Mouse (Mus musculus): Measurements from ENCODE around the gene Dynlrb1. TPM values are rescaled to one million over a fixed set of nuclear protein-coding genes. Genes with fewer than 3 reads are reported as not detected.

The Dynlrb1 gene
- 100 to 1,000 TPM; 143 to 184 (median 165) TPM for total RNA-seq (2022)

GRCm38 (mm10) chr2:155236362-155236992 is at the start of gene Dynlrb1:
TSS of gene Dynlrb1 (plus strand) at chr2:155236533.
- peak; percentile 99 for DNase-seq (ENCODE audit: low spot score)

DNA sequence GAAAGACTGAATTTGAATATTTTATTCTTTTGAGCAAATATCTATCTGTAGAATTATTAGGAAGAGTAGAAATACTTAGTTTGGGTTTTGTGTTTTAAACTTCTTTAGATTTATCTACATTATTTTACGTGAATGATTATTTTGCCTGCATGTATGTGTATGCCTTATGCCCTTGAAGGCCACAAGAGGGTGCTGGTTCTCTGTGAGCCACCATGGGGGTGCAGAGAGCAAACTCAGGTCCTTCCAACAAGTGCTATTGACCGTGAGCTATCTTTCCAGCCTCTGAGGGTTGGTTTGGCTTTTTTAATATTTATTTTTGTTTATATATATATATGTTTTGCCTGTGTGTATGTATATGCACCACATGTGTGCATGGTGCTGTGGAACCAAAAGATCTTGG is 28.9 kb upstream of the Dynlrb1 start:
- no peak for DNase-seq (ENCODE audit: low spot score)

- no peak for DNase-seq (ENCODE audit: low spot score)
Observed at GRCm38 (mm10) chr2:155223145-155223544, 13.2 kb upstream of the Dynlrb1 start.

GRCm38 (mm10) chr2:155224721-155225120 is 11.6 kb upstream of the Dynlrb1 start:
- peak; percentile 52 for DNase-seq (ENCODE audit: low spot score)

DNA sequence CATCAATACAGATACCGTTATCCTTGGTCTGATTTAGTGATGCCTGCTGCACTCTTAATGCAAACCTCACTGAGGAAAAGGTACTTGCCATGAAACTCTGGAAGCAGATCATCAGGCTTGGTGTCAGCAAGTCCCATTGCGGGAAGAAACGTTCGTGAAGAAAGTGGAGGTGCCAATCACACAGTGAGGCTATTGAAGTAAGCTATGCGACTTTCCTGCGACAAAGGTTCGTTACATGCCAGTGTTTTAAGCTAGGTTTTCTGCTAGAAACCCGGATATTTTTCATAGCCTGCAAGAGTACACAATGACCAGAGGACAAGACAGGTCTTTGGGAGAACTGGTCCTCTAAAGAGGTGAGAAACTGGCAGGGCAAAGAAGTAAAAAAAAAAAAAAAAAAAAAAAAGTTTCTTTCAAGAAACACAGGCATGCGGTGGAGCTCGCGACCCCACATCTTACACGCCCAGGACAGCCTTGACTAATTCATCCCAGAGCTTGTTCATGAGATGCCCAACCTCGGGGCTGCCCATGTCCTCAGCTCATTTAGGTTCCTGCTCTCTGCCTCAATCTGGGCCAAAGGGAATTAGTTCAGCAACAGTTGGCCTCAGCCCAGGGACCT is 479 bp upstream of the Dynlrb1 start:
- no peak for DNase-seq (ENCODE audit: low spot score)

GRCm38 (mm10) chr2:155237276-155237675 is 943 bp downstream of the Dynlrb1 start:
- DNase-seq (ENCODE audit: low spot score) = no peak

DNA sequence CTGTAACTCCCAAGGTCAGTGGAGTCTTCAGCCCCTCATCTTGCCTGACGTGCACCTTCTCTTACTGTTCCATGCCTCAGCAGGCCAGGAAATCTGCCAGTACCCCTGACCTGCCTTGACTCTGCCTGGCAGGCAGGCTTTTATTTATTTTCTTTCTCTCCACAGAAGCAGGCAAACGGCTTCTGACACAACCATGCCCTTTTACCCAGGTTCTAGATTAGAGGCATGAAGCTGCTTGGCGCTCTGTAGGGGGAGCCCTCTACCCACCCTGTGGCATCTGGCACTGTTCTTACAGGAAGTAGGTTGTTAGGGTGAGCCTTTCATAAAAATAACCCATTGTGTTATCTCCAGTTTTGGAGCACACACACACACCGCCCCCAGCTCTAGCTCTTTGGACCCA is 4.6 kb downstream of the Dynlrb1 start:
- peak; percentile 16 for DNase-seq (ENCODE audit: low spot score)

- DNase-seq (ENCODE audit: low spot score) = peak; percentile 19
Observed at GRCm38 (mm10) chr2:155242296-155242855, 6.0 kb downstream of the Dynlrb1 start.

DNA sequence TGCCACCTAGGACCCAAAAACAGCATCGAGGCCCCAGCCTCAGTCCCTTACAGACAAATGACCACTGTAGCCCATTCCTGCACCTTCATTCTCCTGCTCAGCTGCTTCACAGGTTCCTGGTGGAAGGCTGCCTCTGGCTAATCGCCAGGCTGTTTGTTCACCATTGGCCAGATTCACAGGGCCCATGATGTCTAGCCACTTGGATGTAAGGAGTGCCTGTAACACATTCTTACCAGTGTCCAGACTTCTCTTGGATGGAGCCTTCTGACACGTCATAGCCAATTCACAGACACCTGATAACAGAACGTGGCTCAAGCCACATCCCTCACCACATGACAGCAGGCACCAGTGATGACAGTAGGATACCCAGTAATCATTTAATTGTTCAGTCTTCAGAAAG is 9.9 kb downstream of the Dynlrb1 start:
- no peak for DNase-seq (ENCODE audit: low spot score)

DNA sequence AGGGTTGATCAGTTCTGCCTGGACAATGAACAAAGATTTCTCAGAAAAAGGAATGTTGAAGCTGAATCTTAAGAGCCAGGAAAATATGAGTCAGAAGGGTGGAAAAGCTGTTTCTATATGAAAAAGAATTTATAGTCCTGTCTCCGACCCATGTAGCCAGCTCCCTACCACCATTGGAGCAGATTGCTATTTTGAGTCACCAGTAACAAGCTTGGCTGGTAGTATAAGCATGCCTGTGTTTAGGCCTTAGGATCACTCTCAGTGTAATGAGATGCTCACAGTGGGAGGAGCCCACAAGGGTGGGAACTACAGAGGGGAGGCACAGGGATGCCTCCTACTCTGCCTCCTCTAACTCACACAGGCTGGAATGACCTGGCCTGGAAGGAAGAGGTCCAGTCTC is 11.9 kb downstream of the Dynlrb1 start:
- no peak for DNase-seq (ENCODE audit: low spot score)

DNA sequence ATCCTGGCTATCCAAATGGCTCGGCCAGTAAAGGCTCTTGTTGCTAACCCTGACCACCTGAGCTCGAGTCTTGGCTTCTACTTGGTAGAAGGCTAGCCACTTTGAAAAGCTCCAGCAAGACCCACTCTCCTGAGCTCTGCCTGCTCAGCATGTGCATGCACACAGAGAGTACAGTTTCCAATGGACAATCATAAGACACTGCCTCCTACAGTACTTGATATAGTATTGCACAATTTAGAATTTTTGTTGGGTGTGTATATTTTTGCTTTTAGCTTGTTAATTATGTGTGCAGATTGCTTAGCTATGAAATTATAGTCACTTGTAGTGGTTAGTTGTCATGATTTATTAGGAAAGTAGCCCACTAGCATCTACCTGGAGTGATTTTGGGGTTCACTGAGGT is 12.4 kb downstream of the Dynlrb1 start:
- DNase-seq (ENCODE audit: low spot score) = no peak

DNA sequence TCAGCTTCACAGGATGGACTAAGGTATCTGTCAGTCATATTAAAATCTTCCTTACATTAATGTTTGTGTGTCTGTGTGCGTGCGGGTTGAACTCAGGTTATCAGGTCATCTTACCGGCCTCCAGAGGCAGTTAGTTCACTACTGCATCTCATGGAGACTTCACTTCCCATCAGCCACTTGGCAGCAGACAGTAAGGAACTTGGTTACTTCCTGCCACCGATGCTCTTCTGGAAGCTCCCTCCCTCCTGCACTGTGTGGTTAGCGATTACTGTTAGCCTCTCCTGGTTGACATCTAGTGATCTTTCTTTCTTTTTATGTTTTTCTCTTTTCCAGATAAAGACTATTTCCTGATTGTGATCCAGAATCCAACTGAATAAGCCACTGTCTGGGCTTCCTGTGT is 13.3 kb downstream of the Dynlrb1 start:
- DNase-seq (ENCODE audit: low spot score) = no peak

GRCm38 (mm10) chr2:155265526-155265925 is 29.2 kb downstream of the Dynlrb1 start:
- DNase-seq (ENCODE audit: low spot score) = no peak

DNA sequence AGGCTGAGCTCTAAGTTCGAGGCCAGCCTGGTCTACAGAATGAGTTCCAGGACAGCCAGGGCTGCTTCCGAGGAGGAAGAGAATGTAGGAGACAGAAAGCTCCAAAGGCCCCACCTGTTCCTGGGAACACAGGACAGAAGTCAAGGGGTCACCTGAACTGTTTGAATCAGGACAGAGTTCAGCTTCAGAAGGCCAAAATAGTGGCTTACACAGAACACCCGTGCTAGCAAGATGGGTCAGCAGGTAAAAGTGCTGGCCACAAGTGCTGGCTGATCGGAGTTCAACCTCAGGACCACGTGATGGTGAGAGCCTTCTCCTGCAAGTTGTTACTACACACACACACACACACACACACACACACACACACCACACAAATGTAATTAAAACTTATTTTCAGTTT is 30.6 kb downstream of the Dynlrb1 start:
- no peak for DNase-seq (ENCODE audit: low spot score)

DNA sequence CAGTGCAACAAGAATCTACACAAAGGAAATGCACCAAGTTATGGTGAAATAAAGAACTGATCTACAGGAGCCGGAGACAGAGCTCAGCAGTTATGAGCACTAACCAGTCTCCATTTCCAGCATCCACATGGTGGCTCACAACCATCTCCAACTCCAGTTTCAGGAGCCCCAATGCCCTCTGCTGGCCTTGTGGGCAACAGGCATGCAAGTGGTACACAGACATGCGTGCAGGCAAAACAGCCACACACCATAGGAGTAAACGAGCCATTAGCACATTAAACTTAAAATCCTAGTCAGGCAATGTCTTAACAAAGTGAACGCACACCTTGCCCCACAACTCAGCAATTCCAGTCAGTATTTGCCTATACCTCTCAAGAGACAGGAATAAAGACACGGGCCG is 35.6 kb downstream of the Dynlrb1 start:
- DNase-seq (ENCODE audit: low spot score) = no peak

- no peak for DNase-seq (ENCODE audit: low spot score)
Observed at GRCm38 (mm10) chr2:155272396-155273170, 36.2 kb downstream of the Dynlrb1 start.

DNA sequence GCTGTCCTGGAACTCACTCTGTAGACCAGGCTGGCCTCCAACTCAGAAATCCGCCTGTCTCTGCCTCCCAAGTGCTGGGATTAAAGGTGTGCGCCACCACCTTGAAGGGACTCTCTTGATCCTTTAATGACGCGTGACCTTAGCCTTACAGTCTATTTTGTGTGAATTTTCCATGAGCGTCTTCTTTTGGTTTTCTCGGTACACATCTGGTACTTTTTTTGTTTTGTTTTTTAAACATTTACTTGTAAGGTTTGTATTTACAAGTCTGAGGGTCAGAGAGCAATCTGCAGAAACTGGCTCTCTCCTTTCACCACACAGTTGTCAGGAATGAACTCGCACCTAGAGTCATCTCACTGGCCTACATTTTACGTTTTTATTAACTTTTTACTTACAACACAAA is 37.3 kb downstream of the Dynlrb1 start:
- DNase-seq (ENCODE audit: low spot score) = no peak

GRCm38 (mm10) chr2:155276195-155276594 is 39.9 kb downstream of the Dynlrb1 start, which contains the start of gene Map1lc3a:
TSS of gene Map1lc3a (plus strand) at chr2:155276297.
- peak; percentile 95 for DNase-seq (ENCODE audit: low spot score)

GRCm38 (mm10) chr2:155276621-155277175 is 40.4 kb downstream of the Dynlrb1 start:
- peak; percentile 38 for DNase-seq (ENCODE audit: low spot score)

GRCm38 (mm10) chr2:155277721-155278120 is 41.4 kb downstream of the Dynlrb1 start:
- DNase-seq (ENCODE audit: low spot score) = peak; percentile 19

DNA sequence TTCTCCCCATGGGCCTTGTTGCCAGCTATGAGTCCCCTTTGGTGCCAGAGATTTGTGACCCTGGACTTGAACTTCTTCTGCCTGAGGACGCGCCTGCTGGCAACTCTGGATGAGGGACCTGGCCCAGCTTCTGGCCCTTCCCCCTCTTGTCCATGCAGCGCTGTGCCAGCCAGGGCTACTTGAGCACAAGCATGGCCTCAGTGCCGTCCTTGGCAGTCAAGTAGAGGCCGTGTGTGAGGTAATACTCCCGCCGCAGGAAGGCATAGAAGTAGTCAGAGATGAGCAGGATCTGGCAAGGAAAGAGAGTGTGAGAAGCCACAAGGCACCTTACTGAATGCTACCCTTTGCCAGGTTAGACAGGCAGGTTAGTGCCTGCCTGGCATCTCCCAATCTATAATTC is 42.0 kb downstream of the Dynlrb1 start:
- DNase-seq (ENCODE audit: low spot score) = peak; percentile 59

DNA sequence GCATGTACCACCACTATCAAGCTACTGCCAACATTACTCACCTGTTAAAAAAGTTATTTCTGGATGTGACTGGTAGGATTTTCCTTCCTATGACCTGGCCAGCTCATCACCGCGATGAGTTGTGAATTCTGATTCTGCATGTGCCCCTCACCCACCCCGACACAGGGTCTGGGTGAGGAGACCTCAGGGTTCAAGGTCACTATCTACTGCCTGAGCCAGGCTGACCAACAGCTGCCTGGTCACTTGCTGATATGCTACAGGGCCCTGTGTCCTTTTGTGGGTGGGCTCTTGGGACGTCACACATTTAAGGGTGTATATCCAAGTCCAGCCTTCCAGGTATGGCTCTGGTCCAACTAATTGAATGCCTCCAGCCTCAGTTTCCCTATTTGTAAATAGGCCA is 42.8 kb downstream of the Dynlrb1 start:
- DNase-seq (ENCODE audit: low spot score) = no peak
